Mouse (Mus musculus): ENCODE results near the gene Olfr198.

GRCm38 (mm10) chr16:59170354-59170753 is 33.0 kb downstream of the Olfr198 start, which contains the start of gene Olfr196:
- TF ChIP-seq POLR2A (IDR thresholded peaks at IDR 0.05; ENCODE audit: low read depth, low read length) (no peak), CTCF (IDR thresholded peaks at IDR 0.05; ENCODE audit: extremely low read depth, insufficient read depth, insufficient read length, insufficient replicate concordance) (no peak)

All from spleen, adult 2 months (tissue).